In the genomic region with DNA sequence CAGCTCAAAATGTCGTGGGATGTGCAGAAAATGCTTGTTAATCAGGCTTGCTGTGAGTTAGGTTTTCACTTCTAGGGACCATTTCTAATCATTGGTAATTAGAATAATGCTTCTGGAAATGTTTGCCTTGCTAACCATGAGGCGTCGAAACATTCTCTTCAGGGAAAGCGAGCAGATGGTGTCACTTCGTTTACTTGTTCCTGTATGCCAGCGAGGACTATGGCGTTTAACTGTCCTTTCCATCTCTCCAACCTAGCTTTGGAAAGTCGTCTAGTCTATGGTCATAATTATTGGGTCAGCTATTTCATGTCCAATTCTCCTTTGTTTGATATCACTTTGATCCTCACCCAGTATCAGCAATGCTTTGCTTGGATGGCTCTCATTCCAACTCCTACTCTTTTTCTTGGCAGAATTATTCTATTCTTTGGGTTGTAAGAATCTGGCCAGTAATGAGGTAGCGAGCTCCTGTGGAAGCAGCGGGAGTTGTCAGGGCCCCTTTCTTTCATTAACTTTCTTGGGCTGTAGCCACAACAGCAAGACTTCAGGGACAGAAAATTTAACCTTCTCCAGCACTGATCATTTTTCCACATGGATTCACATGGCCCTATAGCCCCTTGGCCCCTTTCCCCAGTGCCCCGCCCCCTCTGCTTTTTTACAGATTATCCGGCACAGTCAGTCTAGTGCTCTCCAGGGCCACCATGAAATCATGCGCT, we compare ENCODE assay signal across 12 mouse cellular contexts.
DNase-seq lines count a peak whose midpoint lies in the region; ATAC-seq lines count a peak whose summit lies in the region.
"Had no signal": no experiment of that assay in that cellular context is flagged by ENCODE, and none has a peak within 500 bp of the region (broad histone marks: within the 10 kb centered on the region; RNA-seq: fewer than 3 reads in every experiment).

No protein-coding gene starts in this region.

- 73% methylated on average over 13 of the region's 13 CpGs for WGBS in midbrain, embryonic 11.5 days
- 78% methylated on average over 13 of the region's 13 CpGs for WGBS in midbrain, embryonic 10.5 days
- WGBS in embryonic facial prominence, embryonic 14.5 days: 70% methylated on average over 13 of the region's 13 CpGs
- WGBS in hindbrain, embryonic 14.5 days: 45% methylated on average over 13 of the region's 13 CpGs

- H3K4me1 ChIP-seq in midbrain, embryonic 11.5 days (ENCODE audit: control insufficient read depth, insufficient read depth, low read length): no peaks in the 10 kb centered on the region
- peaks cover 4% of the 10 kb centered on the region; the same call in 1 of the 2 replicates for H3K4me1 ChIP-seq in midbrain, embryonic 10.5 days
- no peaks in the 10 kb centered on the region for H3K4me1 ChIP-seq in embryonic facial prominence, embryonic 14.5 days (ENCODE audit: control insufficient read depth, insufficient read depth, low read length)
- 0 out of 2 replicates have a peak, but pooled peaks cover 6% of the 10 kb centered on the region for H3K4me1 ChIP-seq in hindbrain, embryonic 14.5 days (replicated peaks; ENCODE audit: control insufficient read depth, insufficient read depth, low read length)
- H3K4me1 ChIP-seq: liver, embryonic 15.5 days; megakaryocyte, embryonic 14.5 days had no signal

- H3K9me3 ChIP-seq in midbrain, embryonic 11.5 days (ENCODE audit: control insufficient read depth, low read length): no peaks in the 10 kb centered on the region
- no peaks in the 10 kb centered on the region for H3K9me3 ChIP-seq in midbrain, embryonic 10.5 days (replicated peaks)
- no peaks in the 10 kb centered on the region for H3K9me3 ChIP-seq in embryonic facial prominence, embryonic 14.5 days (ENCODE audit: control insufficient read depth, low read length)
- H3K9me3 ChIP-seq in hindbrain, embryonic 14.5 days (ENCODE audit: control insufficient read depth, low read length): no peaks in the 10 kb centered on the region
- H3K9me3 ChIP-seq: liver, embryonic 15.5 days; megakaryocyte, embryonic 14.5 days had no signal

- H3K27ac ChIP-seq in midbrain, embryonic 11.5 days (ENCODE audit: low read depth, low read length): no peak overlapping the region
- H3K27ac ChIP-seq in midbrain, embryonic 10.5 days (replicated peaks): no peak overlapping the region
- no peak overlapping the region for H3K27ac ChIP-seq in embryonic facial prominence, embryonic 14.5 days (replicated peaks; ENCODE audit: low read depth, low read length)
- 0 out of 2 replicates have a peak overlapping the region, but pooled peaks have one; percentile 12 for H3K27ac ChIP-seq in hindbrain, embryonic 14.5 days
- H3K27ac ChIP-seq: left cerebral cortex, adult 2 months; liver, embryonic 15.5 days had no signal

- no peak overlapping the region for H3K4me3 ChIP-seq in midbrain, embryonic 11.5 days (ENCODE audit: low read depth, low read length)
- no peak overlapping the region for H3K4me3 ChIP-seq in midbrain, embryonic 10.5 days
- no peak overlapping the region for H3K4me3 ChIP-seq in embryonic facial prominence, embryonic 14.5 days (ENCODE audit: low read depth, low read length)
- H3K4me3 ChIP-seq in hindbrain, embryonic 14.5 days (replicated peaks; ENCODE audit: low read length): no peak overlapping the region
- H3K4me3 ChIP-seq: left cerebral cortex, adult 2 months; liver, embryonic 15.5 days; megakaryocyte, embryonic 14.5 days had no signal

- no peak overlapping the region for H3K9ac ChIP-seq in midbrain, embryonic 11.5 days (ENCODE audit: low read length)
- no peak overlapping the region for H3K9ac ChIP-seq in embryonic facial prominence, embryonic 14.5 days (ENCODE audit: low read depth, low read length)
- no peak overlapping the region for H3K9ac ChIP-seq in hindbrain, embryonic 14.5 days
- H3K9ac ChIP-seq: liver, embryonic 15.5 days had no signal

- no peak overlapping the region for H3K4me2 ChIP-seq in midbrain, embryonic 11.5 days
- no peak overlapping the region for H3K4me2 ChIP-seq in embryonic facial prominence, embryonic 14.5 days (ENCODE audit: low read depth, low read length)
- no peak overlapping the region; the same call in 1 of the 2 replicates for H3K4me2 ChIP-seq in hindbrain, embryonic 14.5 days (replicated peaks)
- H3K4me2 ChIP-seq: liver, embryonic 15.5 days had no signal

- H3K27me3 ChIP-seq in midbrain, embryonic 11.5 days (ENCODE audit: control insufficient read depth, insufficient read depth, low read length): no peaks in the 10 kb centered on the region
- no peaks in the 10 kb centered on the region for H3K27me3 ChIP-seq in midbrain, embryonic 10.5 days (ENCODE audit: low read depth, poor library complexity, severe bottlenecking)
- no peaks in the 10 kb centered on the region for H3K27me3 ChIP-seq in embryonic facial prominence, embryonic 14.5 days (replicated peaks; ENCODE audit: control insufficient read depth, insufficient read depth, low read length)
- no peaks in the 10 kb centered on the region for H3K27me3 ChIP-seq in hindbrain, embryonic 14.5 days (ENCODE audit: control insufficient read depth, insufficient read depth, low read length)
- H3K27me3 ChIP-seq: liver, embryonic 15.5 days; megakaryocyte, embryonic 14.5 days had no signal

- DNase-seq in midbrain, embryonic 11.5 days (ENCODE audit: low spot score, missing footprints): no peak
- DNase-seq in midbrain, embryonic 10.5 days (ENCODE audit: low spot score): no peak
- DNase-seq in embryonic facial prominence, embryonic 14.5 days (ENCODE audit: low spot score): peak; percentile 56
- DNase-seq in hindbrain, embryonic 14.5 days (ENCODE audit: low spot score): peak; percentile 33
- peak; percentile 70 for DNase-seq in retina, embryonic 14.5 days (ENCODE audit: low spot score)
- DNase-seq in left cerebral cortex, adult 9 months (ENCODE audit: low spot score in 2 of 2): no peak
- DNase-seq: kidney, postnatal 10 days; spleen, adult 18-20 months had no signal

- peak; percentile 62; the same call in 1 of the 2 replicates for ATAC-seq in midbrain, embryonic 11.5 days (ENCODE audit: low FRiP score)
- peak; percentile 65 for ATAC-seq in embryonic facial prominence, embryonic 14.5 days (ENCODE audit: low read depth)
- ATAC-seq in hindbrain, embryonic 14.5 days (ENCODE audit: low FRiP score): peak; percentile 82
- ATAC-seq in frontal cortex, adult (ENCODE audit: low TSS enrichment): no peak

- no peaks in the 10 kb centered on the region for H3K36me3 ChIP-seq in midbrain, embryonic 11.5 days (ENCODE audit: control insufficient read depth, insufficient read depth, low read length)
- no peaks in the 10 kb centered on the region for H3K36me3 ChIP-seq in midbrain, embryonic 10.5 days
- H3K36me3 ChIP-seq in embryonic facial prominence, embryonic 14.5 days (ENCODE audit: control insufficient read depth, insufficient read depth, low read length): no peaks in the 10 kb centered on the region
- H3K36me3 ChIP-seq in hindbrain, embryonic 14.5 days (replicated peaks; ENCODE audit: control insufficient read depth, insufficient read depth): no peaks in the 10 kb centered on the region
- H3K36me3 ChIP-seq: liver, embryonic 15.5 days had no signal

Comparison
In these comparisons a context has a peak if more than half of its experiments do, and no peak if none do; other contexts are left out.
1. DNase-seq: peak in embryonic facial prominence, embryonic 14.5 days (single experiment), hindbrain, embryonic 14.5 days (single experiment) and retina, embryonic 14.5 days (single experiment); none in midbrain, embryonic 11.5 days (single experiment), midbrain, embryonic 10.5 days (single experiment) and left cerebral cortex, adult 9 months (0 of 2).